Mouse (Mus musculus) urinary bladder, postnatal 10 days (tissue): Measurements from ENCODE around the gene Raver2.
A peak's percentile ranks its signal among the peaks of the same experiment; 100 is the strongest.
"Not testable (repeated sequence)": the region's sequence is repeated elsewhere in the genome, so short reads cannot be mapped to it uniquely, and the experiment has no call there.

Experiments used
- DNase-seq: peaks from one replicate; pipeline ENCODE4 v3.0.0; 2022; ENCODE audit warnings: low spot score

The Raver2 gene

DNA sequence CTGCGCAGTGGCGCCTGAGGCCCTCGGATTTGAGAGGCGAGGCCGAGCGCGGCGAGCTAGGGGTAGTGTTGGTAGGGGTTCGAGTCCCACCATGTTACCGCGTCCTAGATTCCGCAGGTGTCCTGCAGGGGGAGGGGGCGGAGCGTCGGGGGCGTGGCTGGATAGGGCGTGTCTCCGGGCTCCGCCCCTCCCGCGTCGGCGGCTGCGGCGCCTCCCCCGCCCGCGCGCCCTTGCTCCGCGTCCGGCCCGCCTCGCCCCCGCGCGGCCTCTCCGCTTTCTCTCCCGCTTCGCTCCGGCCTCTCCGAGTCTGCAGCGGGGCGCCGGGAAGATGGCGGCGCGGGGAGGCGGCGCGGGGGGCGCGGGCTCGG, at the start of gene Raver2:
Gene Raver2 (plus strand): TSS at position 198 of the 368 bp plus-strand sequence.
- peak; percentile 12 for DNase-seq

DNA sequence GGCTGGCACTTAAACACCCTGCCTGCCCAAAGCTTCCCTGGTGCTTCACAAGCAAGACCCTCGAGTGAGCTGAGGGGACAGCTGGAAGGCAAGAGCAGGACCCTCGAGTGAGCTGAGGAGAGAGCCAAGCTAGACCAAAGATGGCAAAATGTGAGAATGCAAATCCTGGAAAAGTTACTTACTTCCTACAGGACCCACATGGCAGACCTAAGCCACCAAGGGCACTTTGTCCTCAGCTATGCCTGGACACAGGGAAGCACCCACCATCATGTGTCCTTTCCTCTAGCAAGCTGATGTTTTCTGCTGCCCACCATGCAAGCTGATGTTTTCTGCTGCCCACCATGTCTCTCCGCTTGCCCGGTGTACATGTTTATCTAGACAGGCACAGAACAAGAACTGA, 48.2 kb upstream of the Raver2 start, which contains the start of gene Gm10577:
Gene Gm10577 (minus strand): TSS at position 101 of the 400 bp plus-strand sequence.
- no peak for DNase-seq

DNA sequence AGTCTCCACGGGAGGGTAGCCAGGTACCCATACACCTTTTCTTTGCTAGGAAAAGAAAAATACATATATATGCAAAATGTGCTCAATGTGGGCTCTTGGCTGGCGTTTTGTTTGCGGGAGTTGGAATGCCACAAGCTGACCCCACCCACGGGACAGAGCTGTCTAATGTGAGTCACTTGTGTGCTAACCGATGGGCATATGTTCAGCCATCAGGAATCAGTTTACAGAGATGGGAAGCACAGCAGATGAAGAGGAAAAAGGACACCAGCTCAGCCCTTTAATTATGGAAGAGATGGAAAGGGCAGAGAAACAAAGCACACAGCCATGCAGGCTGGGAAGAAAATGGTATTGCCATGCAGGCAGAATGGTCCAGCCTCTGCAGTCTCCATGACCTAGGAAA, 42.2 kb upstream of the Raver2 start:
- DNase-seq = no peak

DNA sequence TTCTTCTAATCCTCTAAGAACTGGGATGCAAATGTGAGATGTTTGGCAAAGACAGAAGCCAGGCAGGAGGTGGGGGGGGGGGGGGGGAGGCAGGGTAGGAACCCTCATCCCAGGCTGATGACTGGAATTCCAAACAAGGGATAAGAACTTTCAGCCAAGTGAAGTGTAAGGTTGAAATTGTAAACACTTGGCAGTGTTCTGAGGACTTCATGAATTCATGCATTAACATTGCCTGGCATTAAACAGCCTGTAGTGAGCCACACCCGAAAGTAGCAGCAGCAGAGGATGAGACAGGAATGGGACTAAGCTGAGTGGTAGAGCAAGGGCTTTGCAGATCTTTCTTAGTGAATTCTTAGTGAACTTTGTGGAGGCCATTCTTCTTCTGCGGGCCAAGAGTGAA, 41.8 kb upstream of the Raver2 start:
- no peak for DNase-seq

DNA sequence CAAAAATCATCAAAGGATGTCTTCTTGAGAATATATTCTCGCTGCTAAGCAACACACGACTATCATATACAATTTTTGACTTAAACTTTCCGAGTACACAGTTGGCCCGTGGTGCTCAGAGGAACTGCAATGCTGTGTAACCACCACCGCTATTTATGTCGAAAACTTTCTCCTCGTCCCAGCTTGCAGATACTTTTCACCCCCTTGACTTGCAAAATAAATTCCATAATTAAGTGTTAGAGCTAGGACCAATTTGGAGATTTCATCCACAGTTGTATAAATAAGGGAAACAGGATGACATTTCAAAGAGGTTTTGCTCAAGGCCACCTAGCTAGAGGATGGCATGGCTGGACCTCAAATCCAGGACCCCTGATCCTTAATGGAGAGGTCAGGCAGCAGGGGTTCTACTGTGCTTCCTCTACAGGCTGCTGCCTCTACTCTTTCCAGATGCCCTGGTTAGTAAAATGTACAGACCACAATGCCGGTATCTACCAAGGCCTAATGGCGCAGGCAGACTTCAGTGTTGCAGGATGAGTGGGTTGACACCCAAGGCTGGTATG, 40.9 kb upstream of the Raver2 start:
- no peak for DNase-seq

DNA sequence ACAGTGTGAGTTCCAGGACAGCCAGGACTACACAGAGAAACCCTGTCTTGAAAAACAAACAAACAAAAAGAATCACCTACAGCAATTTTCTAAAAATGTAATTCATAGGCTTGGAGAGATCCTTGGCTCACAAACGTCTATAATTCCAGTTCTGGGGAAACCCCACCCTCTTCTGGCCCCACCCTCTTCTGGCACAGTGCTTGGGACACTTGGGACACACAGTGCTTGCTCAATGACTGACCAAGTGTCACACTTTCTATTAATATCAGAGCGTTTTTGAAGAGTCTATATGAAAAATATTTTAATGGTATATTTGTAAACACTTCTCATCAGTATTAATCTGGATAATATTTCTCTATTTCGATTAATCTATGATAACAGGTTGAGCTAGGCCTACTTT, 35.7 kb upstream of the Raver2 start:
- DNase-seq = no peak

DNA sequence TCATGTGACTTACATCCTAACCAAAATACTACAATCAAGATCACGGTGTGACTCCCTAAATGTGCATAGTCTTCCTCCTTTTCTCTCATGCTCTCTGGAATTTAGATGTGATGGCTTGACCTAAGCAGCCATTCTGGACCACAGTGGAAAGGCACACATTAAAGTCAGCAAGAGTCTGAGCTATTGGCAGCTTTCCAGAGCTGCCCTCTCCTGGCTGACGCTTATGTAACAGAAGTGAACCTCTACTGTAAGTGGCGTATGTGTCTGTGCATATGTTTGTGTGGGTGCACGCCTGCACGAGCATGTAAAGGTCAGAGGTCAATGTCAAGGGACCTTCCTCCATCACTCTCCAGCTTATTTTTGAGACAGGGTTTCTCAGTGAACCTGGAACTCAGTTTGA, 33.7 kb upstream of the Raver2 start:
- DNase-seq = no peak

DNA sequence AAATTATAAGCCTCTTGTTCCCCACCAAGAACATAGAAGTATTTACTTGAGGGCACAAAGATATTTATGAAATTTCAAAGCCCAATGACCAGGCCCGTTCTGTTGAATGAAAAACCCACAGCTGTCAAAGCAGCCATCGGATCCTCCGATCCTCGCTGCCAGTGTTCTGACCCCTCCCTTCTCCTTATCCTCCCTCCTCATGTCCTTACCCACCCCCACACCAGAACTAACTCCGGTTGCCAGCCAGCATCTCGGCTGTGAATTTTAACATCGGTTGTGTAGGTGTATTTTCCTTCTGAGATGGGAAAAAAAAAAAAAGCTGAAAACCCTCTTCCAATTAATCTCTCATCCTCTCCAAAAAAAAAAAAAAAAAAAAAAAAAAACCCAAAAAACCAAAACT, 31.6 kb upstream of the Raver2 start:
- no peak for DNase-seq

DNA sequence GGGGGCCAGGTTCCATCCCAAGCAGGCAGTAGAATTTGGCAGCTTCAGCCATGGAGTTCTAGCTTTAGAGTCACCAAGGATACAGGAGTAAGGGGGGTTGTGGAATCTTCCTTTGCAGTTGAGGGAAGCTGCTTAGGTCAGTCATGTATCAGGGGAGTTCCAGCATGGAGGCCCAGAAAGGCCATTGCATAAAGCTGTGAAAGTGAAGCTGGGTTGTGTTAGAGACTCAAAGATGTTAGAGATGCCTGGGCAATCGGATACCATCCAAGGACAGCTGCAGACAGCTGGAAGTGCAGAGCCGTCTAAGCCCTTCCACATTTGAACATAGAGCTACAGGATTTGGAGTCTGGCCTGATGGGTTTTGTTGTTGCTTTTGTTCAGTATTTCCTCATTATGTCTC, 25.1 kb upstream of the Raver2 start:
- DNase-seq = no peak

DNA sequence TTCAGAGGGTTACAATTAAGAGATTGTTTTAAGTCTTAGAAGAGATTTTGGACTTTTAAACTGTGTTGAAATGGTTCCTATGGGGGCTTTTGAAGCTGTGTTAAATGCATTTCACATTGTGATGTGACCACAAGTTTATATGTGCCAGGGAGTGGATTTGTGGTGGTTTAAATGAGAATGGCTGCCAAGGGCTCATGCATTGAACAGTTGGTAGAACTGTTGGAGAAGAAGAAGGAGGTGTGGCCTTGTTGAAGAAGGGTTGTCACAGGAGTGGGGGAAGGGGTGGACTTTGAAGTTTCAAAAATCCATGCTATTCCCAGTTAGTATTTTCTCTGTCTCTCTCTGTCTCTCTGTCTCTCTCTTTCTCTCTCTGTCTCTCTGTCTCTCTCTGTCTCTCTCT, 24.6 kb upstream of the Raver2 start:
- DNase-seq = no peak

DNA sequence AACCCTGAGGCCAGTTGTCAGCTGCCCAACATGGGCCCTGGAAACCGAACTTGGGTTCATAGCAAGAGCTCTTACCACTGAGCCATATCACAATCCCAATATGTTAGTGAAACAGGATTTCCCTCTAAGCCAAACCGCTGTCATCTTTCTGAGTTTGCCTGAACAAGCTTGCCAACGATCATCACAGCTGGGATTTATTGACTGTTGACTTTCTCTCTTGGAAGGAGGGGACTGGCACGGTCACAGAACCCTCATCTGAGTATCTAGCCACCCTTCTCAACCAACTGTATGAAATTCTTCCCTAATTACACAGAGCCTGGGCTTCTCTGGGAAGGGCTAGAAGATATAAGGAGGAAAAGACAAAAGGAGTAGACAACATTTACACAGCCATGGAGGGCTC, 22.2 kb upstream of the Raver2 start:
- DNase-seq = no peak

DNA sequence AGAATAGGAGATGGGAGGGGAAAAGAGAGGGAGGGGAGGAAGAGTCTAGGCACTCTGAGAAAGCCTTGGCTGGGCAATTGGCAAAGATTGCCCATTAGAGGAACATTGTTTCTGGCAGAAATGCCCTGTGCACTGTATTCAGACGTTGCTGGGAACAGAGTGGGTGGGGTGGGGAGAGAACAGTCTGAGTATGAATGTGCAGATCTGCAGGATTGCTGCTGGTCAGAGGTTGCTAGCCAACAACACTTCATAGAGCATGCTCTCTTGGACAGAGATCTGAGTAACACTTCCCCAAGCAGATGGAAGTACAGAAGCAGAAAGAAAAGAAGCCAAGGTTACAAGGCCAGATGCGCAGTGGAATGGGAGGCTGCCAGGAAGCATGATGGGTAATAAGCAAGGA, 6.6 kb upstream of the Raver2 start:
- DNase-seq = no peak

DNA sequence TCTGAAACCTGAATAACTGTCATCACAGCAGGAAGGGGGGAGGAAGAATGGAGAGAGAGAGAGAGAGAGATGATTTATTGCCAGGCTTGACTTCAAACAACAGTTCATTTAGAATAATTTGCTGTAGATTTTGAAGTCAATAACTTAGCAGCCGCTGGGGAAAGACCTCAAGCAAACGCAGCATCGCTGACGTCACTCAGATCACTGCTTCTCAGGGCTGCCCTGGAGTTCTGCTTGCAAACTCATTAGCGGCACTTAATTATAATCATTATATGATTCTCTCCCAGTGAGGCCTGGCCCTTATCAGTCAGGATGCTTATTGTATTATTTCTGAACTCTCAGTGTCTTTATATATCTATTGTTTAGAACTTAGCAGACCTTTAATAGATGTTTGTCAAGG, 2.4 kb upstream of the Raver2 start:
- no peak for DNase-seq

DNA sequence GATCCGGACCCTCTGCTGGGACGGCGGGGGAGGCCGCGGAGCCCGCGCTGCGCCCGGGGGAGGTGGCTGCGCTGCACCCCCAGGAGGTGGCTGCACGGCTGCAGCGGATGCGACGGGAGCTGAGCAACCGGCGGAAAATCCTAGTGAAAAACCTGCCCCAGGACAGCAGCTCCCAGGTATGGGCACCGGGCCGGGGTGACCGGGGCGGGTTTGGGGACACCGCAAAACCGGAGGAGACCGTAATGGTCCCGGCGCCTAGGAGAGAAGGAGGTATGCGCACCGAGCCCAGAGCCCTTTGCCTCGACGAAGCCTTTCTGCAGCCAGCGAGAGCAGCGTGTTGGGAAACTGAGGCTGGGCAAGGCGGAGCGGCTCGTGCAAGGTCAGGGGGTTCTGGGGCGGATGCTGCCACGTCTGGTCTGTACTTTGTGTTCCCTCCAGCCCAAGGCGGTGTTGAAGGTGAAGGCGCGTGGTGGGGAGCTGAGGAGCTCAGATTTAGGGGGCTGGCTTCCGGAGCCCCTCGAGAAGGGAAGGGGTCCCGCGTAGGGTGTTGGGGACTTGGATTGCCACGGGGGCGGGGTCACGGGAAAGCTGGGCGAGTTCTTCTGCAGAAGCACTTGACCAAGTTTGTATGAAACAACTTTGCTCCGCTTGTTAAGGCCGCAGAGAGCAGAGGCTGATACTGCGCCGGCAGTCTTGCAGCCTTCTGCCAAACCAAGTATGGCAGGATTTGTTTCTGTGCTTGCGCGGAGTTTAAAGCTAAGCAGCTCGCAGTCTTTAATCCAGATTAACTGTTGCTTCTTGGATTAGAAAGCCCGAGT, 580 bp downstream of the Raver2 start:
- DNase-seq = peak; percentile 13

DNA sequence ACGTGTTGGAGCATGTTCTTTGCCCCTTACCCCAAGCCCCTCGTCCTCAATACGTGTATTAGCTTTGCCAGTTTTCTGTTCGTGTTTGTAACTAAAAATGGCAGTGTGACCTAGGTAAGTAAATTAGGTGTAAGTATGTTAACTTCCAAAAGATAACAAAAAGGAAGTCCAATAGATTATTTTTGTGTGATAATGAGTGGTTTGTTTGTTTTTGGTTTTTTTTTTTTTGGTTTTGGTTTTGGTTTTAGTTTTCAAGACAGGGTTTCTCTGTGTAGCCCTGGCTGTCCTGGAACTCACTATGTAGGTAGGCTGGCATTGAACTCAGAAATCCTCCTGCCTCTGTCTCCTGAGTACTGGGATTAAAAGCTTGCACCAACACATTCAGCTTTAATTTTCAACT, 2.8 kb downstream of the Raver2 start:
- DNase-seq = no peak

DNA sequence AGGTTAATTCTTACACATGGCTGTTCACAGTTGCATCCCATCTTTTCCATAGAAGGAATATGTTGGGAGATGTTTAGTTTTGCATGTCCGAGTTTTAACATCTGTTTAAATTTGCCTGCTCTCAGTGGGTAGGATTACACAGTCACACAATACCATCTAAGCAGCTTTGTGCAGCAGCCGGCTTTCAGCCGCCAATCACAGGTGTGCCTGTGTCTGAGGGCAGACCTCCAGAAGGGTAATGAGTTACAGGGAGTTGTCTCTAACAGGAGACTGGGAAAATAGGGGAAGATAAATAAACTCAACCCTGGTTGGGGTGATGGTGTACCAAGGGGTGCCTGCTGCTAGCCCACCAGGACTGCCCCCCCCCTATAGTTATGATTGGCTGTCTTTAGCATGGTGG, 7.6 kb downstream of the Raver2 start:
- DNase-seq = no peak

DNA sequence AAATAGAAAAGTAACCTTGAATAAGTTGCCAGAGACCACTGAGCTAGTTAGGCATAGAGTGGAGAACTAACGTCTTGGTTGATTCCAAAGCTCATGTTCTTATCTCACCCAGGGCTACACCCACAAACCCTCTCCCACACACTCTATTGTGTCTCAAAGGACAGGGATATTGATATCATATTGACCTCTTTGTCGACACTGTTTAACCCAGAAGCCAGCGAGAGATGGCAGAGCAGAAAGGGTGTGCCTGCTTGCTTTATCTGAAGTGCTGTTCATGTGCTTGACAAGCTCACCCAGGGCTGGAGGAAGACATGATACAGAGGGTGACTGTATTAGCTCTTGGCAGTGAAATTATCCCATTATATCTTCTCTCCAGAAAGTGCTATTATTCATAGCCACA, 11.2 kb downstream of the Raver2 start:
- no peak for DNase-seq

DNA sequence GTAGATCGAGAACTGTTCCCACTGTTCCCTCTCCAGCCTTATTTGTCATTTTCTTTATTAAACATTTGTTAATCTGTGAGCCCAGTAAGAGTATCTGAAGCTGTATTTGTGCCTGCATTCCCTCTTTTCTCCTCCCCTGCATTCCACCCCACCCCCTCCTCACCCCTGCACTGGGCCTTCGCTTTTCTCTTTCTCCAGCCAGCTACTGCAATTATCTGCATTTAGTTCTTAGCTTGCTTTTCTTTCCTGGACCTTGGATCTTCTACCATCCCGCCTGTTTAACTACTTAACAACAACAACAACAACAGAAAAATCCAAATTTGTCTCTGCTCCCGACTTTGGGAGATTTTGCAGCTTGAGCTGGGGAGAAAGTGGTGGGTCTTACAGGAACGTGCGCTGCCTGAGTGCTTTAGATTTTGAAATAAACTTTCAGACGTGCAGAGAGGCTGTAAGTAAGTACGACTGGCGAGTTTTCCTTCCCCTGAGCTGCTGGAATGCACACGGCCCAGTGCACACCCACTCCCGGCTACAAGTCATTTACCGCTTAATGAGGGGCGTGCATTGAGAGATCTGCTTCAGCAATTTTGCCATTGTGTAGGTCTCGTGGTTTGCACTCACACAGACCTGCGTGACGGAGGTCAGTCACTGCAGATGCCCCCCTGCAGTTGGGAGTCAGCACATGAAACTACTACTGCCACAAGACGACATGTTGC, 13.5 kb downstream of the Raver2 start:
- DNase-seq = no peak

DNA sequence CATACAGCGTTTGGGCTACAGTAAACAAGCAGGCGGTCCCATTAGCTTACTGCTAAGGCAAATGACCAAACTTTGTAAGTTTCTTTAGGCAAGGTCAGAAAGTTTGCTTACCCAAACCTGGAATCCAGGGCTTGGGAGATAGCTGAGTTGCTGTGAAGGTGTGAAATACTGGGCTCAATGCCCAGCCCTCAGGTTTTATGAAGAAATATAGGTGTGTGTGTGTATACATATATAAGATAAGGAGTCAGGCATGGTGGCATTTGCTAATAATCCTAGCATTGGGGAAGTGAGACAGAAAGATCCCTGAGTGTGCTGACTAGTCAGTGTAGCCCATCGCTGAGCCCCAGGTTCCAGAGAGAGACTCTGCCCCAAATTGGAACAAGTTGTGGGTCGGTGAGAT, 16.1 kb downstream of the Raver2 start:
- no peak for DNase-seq

DNA sequence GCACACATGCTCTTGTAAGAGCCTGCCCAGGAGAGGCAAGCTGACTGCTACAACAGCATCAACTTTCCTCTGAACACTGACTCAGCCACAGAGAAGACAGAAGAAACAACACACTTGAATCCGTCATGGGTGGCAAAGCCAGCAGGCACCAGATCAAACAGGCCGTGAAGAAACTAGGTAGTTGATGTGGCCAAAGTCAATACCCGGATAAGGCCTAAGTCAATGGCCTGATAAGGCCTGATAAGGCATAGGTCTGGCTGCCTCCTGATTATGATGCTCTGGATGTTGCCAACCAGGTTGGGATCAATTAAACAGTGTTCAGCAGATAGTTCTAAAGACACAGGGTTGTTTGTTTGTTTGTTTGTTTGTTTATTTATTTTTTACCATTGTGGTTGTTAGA, 17.3 kb downstream of the Raver2 start:
- no peak for DNase-seq

DNA sequence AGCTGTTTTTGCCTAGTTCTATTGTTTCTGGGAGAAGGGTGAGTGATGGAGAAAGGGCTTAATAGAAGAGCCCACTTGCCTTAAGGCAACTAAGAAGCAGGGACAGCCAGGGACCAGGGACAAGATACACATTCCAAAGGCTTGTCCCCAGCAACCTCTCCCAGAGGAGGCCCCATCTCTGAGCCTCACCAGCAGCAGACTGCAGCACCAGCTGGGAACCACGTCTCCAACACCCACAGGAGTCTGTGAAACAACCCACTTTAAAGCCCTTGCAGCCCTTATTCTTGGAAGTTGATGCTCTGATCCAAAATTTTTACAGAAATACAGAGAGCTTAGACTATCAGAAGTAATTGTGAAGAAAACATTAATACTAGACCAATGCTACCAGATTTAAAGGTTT, 18.9 kb downstream of the Raver2 start:
- DNase-seq = no peak

DNA sequence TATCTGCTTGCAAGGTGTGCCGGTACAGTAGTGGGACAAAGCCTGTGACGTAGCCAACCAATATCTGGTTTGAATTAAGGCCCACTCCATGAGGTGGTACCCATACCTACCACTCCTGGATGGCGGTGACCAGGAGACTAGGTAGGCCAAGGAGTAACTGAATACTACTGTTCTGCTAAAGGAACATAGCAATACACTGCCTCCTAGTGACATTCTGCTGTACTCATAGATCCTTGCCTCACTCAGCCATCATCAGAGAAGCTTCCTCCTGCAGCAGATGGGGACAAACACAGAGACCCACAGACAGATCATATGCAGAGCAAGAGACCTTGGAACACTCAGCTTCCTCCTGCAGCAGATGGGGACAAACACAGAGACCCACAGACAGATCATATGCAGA, 21.8 kb downstream of the Raver2 start:
- not testable (repeated sequence) for DNase-seq

DNA sequence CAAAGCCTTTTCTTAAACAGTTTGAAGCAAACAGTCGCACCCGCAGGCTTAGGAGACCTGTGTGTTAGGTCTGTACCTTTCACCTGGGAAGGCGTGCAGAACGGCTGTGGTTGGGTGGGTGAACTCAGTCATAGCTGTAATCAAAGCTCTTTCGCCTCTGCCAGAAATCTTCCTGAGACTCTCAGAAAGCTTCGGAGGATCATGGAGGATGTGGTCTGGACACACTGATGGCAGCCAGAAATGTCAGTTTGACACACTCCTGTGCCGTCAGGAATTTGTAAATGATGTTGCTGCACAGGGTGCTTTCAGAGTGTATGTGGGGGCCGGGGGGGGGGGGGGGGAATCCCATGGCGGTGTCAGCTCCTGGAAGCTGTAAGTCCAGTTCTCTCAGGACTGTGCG, 24.5 kb downstream of the Raver2 start:
- no peak for DNase-seq
